Mouse (Mus musculus) heart, adult 2 months (tissue): ENCODE data around the gene Capn9. TPM values are rescaled to one million over a fixed set of nuclear protein-coding genes. Genes with fewer than 3 reads are reported as not detected.

ENCODE experiments used
- DNase-seq, 2 experiments: peaks; one replicate each; pipeline ENCODE4 v3.0.0; 2021
- H3K27ac ChIP-seq: fragments of 200-600 bp; 2 replicates; pipeline ENCODE4 v1.8.1; 2022
- H3K27me3 ChIP-seq: fragments of 200-500 bp; 2 replicates; pipeline ENCODE4 v1.6.1; 2012; ENCODE audit warnings: mild to moderate bottlenecking, low read length, inconsistent platforms, mixed read lengths; ENCODE audit not compliant: control insufficient read depth, insufficient read depth
- H3K36me3 ChIP-seq: fragments of 200-500 bp; 2 replicates; pipeline ENCODE4 v1.6.1; 2012; ENCODE audit warnings: low read length, inconsistent platforms; ENCODE audit not compliant: control insufficient read depth, insufficient read depth
- H3K4me1 ChIP-seq: fragments of 200-500 bp; 2 replicates; pipeline ENCODE4 v1.6.1; 2011; ENCODE audit warnings: low read length; ENCODE audit not compliant: control insufficient read depth, insufficient read depth
- H3K4me3 ChIP-seq: fragments of 200-600 bp; 2 replicates; pipeline ENCODE4 v1.8.1; 2022
- H3K79me2 ChIP-seq: fragments of 200-500 bp; replicated peaks from 2 replicates; pipeline ENCODE4 v1.6.1; 2012; ENCODE audit warnings: mild to moderate bottlenecking, inconsistent platforms, low read length, moderate library complexity, mixed read lengths; ENCODE audit not compliant: control insufficient read depth, insufficient read depth
- H3K9ac ChIP-seq: fragments of 200-500 bp; 2 replicates; pipeline ENCODE4 v1.6.1; 2012; ENCODE audit warnings: low read depth, mild to moderate bottlenecking, control low read depth, inconsistent platforms, low read length, mixed read lengths
- CTCF ChIP-seq: fragments of 200-600 bp; IDR thresholded peaks from 2 replicates; pipeline ENCODE4 v1.8.1; 2022; ENCODE audit warnings: antibody characterized with exemption, mild to moderate bottlenecking, moderate library complexity
- EP300 ChIP-seq: fragments of 200-500 bp; IDR thresholded peaks from 2 replicates; pipeline ENCODE4 v1.6.1; 2011; ENCODE audit warnings: low read depth, low read length, control low read depth; ENCODE audit not compliant: insufficient read depth
- POLR2A ChIP-seq: fragments of 200-500 bp; IDR thresholded peaks from 2 replicates; pipeline ENCODE4 v1.6.1; 2011; ENCODE audit warnings: mild to moderate bottlenecking, low read depth, low read length, control low read depth; ENCODE audit not compliant: insufficient read depth
- WGBS: fragments of 180-500 bp; shearing (Covaris S2); methylation state at CpG from one replicate; pipeline ENCODE4 v1.1.7; 2018; 5-methylcytosine and 5-hydroxymethylcytosine counted together
- intact Hi-C: fragments of 180-260 bp; cut with DNase I; formaldehyde crosslinking; loops from one replicate; pipeline ENCODE4 v1.15.1; 2025
- polyA plus RNA-seq: library from polyadenylated mRNA; depleted of rRNA; stranded (reverse); fragments of >200 nt; gene quantifications from 2 replicates; pipeline ENCODE4 v1.2.3, GENCODE M21; 2012
- total RNA-seq, 2 experiments: library from RNA; stranded (reverse); gene quantifications; 2 replicates each; pipeline ENCODE4 v1.2.3; 2021

Gene Capn9
- total and polyA plus RNA-seq, 3 experiments, result not detected

DNA sequence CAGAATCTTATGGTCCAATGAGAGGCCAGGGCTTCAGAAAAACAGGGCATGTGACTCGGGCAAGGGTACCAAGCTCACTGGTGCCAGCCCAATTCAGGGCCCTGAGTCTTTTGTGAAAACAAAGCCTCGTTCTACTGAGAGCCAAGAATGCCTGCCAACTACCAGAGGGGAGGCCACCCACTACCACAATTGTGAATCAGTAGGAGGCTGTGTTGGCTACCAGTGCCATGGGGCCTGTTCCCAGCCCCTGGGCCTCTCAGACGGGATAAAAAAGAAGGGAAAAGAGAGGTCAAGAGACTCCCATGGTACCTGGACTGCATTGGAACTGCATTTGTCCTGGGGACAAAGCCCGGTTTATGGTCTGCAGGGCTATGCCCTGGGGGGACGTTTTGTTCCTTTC lies 45.3 kb downstream of the Capn9 start:
- Histone ChIP-seq H3K4me3 (no peak overlapping the region), H3K4me1 (no peaks in the 10 kb centered on the region), H3K79me2 (no peaks in the 10 kb centered on the region), H3K27ac (no peak overlapping the region), H3K27me3 (no peaks in the 10 kb centered on the region), H3K9ac (no peak overlapping the region), H3K36me3 (no peaks in the 10 kb centered on the region)
- no peak for DNase-seq
- TF ChIP-seq CTCF, result no peak
- no peak for TF ChIP-seq EP300
- TF ChIP-seq POLR2A, result no peak
- intact Hi-C loops, result no loop called here
- 84% methylated on average over 5 of the region's 5 CpGs for WGBS

DNA sequence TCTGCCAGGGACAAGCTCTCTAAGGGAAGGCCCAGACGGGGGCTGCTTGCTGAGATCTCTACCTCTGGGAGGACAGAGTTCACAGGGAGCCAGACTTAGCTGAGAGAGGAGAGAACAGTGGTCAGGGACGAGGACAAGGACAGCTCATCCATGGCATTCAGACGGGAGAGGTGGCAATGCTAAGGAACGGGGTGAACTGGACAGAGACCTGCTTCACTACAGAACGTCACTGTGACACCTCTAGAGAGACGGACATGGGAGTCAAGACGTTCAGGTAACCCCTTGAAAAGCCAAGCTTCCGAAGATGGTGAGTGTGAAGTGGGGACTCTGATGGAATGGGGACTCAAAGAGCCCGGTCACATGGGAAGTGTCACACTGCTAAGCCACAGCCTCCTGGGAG lies 50.3 kb downstream of the Capn9 start:
- DNase-seq, result no peak
- no peaks in the 10 kb centered on the region for H3K27me3 ChIP-seq
- H3K4me3 ChIP-seq, result no peak overlapping the region
- no peak overlapping the region for H3K9ac ChIP-seq
- intact Hi-C loops, result no loop called here
- H3K4me1 ChIP-seq, result peaks cover 2% of the 10 kb centered on the region; the same call in 1 of the 2 replicates
- H3K36me3 ChIP-seq, result no peaks in the 10 kb centered on the region
- 87% methylated on average over 9 of the region's 9 CpGs for WGBS
- H3K27ac ChIP-seq, result no peak overlapping the region
- H3K79me2 ChIP-seq, result no peaks in the 10 kb centered on the region
- TF ChIP-seq POLR2A (no peak), EP300 (no peak), CTCF (no peak)

DNA sequence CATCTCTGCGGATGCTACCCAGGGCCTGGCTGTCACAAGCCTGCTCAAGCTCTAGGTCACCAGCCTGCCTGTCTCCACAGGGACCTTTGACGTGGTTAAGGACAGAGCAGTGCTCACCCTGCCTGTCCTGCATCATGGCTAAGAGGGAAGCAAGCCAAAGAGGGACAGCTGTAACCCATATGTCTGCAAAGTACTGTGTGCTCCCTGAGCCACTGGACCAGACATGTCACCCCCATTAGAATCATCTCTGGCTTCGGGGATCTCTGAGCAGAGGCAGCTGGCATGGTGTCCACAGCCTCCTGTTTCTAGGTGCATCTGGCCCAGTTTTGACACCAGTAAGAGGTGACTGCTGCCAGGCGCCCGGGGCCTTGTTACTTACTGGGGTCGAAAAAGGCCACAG lies 54.6 kb downstream of the Capn9 start:
- 65% methylated on average over 6 of the region's 6 CpGs for WGBS
- Histone ChIP-seq H3K27ac (no peak overlapping the region), H3K9ac (no peak overlapping the region), H3K79me2 (no peaks in the 10 kb centered on the region), H3K4me1 (peaks cover 9% of the 10 kb centered on the region), H3K36me3 (no peaks in the 10 kb centered on the region), H3K27me3 (no peaks in the 10 kb centered on the region), H3K4me3 (no peak overlapping the region)
- intact Hi-C loops, result no loop called here
- TF ChIP-seq POLR2A (no peak), CTCF (no peak), EP300 (no peak)
- peak; percentile 47 for DNase-seq

GRCm38 (mm10) chr8:124630891-124631290 lies 55.0 kb downstream of the Capn9 start:
- Histone ChIP-seq H3K4me1 (peaks cover 9% of the 10 kb centered on the region), H3K4me3 (no peak overlapping the region), H3K27ac (no peak overlapping the region), H3K27me3 (no peaks in the 10 kb centered on the region), H3K9ac (no peak overlapping the region), H3K79me2 (no peaks in the 10 kb centered on the region), H3K36me3 (no peaks in the 10 kb centered on the region)
- TF ChIP-seq EP300 (no peak), POLR2A (no peak), CTCF (no peak)
- intact Hi-C loops, result no loop called here
- WGBS, result 51% methylated on average over 4 of the region's 4 CpGs
- DNase-seq, result no peak

GRCm38 (mm10) chr8:124631966-124632365 lies 56.1 kb downstream of the Capn9 start:
- no peak for TF ChIP-seq POLR2A
- TF ChIP-seq EP300, result no peak
- TF ChIP-seq CTCF, result no peak
- no peaks in the 10 kb centered on the region for H3K36me3 ChIP-seq
- no peak overlapping the region for H3K4me3 ChIP-seq
- intact Hi-C loops, result no loop called here
- WGBS, result 44% methylated on average over 7 of the region's 7 CpGs
- no peak overlapping the region for H3K9ac ChIP-seq
- no peaks in the 10 kb centered on the region for H3K27me3 ChIP-seq
- H3K27ac ChIP-seq, result peak overlapping the region; percentile 89
- peaks cover 9% of the 10 kb centered on the region for H3K4me1 ChIP-seq
- H3K79me2 ChIP-seq, result no peaks in the 10 kb centered on the region
- DNase-seq, result no peak

- intact Hi-C loops, result no loop called here
- peak; percentile 86 to 89 for DNase-seq
- Histone ChIP-seq H3K27ac (peak overlapping the region; percentile 89), H3K4me3 (no peak overlapping the region), H3K27me3 (no peaks in the 10 kb centered on the region), H3K9ac (peak overlapping the region; percentile 35; the same call in 1 of the 2 replicates), H3K36me3 (no peaks in the 10 kb centered on the region), H3K79me2 (no peaks in the 10 kb centered on the region), H3K4me1 (peaks cover 9% of the 10 kb centered on the region)
- TF ChIP-seq EP300, result peak; percentile 93; the same call in 1 of the 2 replicates
- TF ChIP-seq CTCF, result no peak
- 39% methylated on average over 14 of the region's 14 CpGs for WGBS
These were observed 57.2 kb downstream of the Capn9 start for GRCm38 (mm10) chr8:124633001-124633703.
